Mouse (Mus musculus): ENCODE measurements at regions not wholly inside any gene's neighbourhood (a gene's known extent, or its start where the extent isn't known, plus 50 kb on each side); places are given as distances from the start of the nearest gene placed in this dataset.

- H3K4me1 ChIP-seq (replicated peaks) = peaks cover 40% of the 10 kb centered on the region
- 27% methylated on average over 9 of the region's 9 CpGs for WGBS (ENCODE audit: insufficient replicate concordance)
- no peak overlapping the region for H3K9ac ChIP-seq
- H3K27ac ChIP-seq (replicated peaks) = peak overlapping the region; percentile 26; the same call in 1 of the 2 replicates
- no peaks in the 10 kb centered on the region for H3K27me3 ChIP-seq
- H3K4me2 ChIP-seq = 0 out of 2 replicates have a peak overlapping the region, but pooled peaks have one; percentile 4
- no peak overlapping the region for H3K4me3 ChIP-seq (replicated peaks)
- H3K9me3 ChIP-seq (replicated peaks) = no peaks in the 10 kb centered on the region
- ATAC-seq (ENCODE audit: insufficient read depth) = peak; percentile 54
- 0 out of 2 replicates have a peak, but pooled peaks cover 4% of the 10 kb centered on the region for H3K36me3 ChIP-seq (replicated peaks)
Observed at GRCm38 (mm10) chr15:62105483-62105882, 1182.7 kb upstream of the A1bg start.

GRCm38 (mm10) chr15:62104653-62105052, 1181.8 kb upstream of the A1bg start:
- WGBS (ENCODE audit: insufficient replicate concordance) = 31% methylated on average over 7 of the region's 7 CpGs
- H3K36me3 ChIP-seq (replicated peaks) = 0 out of 2 replicates have a peak, but pooled peaks cover 4% of the 10 kb centered on the region
- H3K9ac ChIP-seq = 0 out of 2 replicates have a peak overlapping the region, but pooled peaks have one; percentile 8
- H3K4me3 ChIP-seq (replicated peaks) = no peak overlapping the region
- H3K27ac ChIP-seq (replicated peaks) = 0 out of 2 replicates have a peak overlapping the region, but pooled peaks have one; percentile 26
- H3K4me2 ChIP-seq = peak overlapping the region; percentile 4; the same call in 1 of the 2 replicates
- ATAC-seq (ENCODE audit: insufficient read depth) = no peak
- no peaks in the 10 kb centered on the region for H3K9me3 ChIP-seq (replicated peaks)
- peaks cover 41% of the 10 kb centered on the region for H3K4me1 ChIP-seq (replicated peaks)
- no peaks in the 10 kb centered on the region for H3K27me3 ChIP-seq

- Histone ChIP-seq H3K4me3 (replicated peaks) (no peak overlapping the region), H3K4me1 (replicated peaks) (peaks cover 41% of the 10 kb centered on the region), H3K27ac (replicated peaks) (0 out of 2 replicates have a peak overlapping the region, but pooled peaks have one; percentile 45), H3K27me3 (no peaks in the 10 kb centered on the region), H3K9ac (no peak overlapping the region), H3K36me3 (replicated peaks) (0 out of 2 replicates have a peak, but pooled peaks cover 4% of the 10 kb centered on the region), H3K9me3 (replicated peaks) (no peaks in the 10 kb centered on the region), H3K4me2 (peak overlapping the region; percentile 27)
- peak; percentile 65 for ATAC-seq (ENCODE audit: insufficient read depth)
- WGBS (ENCODE audit: insufficient replicate concordance) = 51% methylated on average over 6 of the region's 6 CpGs
Observed at GRCm38 (mm10) chr15:62099683-62100082, 1176.9 kb upstream of the A1bg start.

- 0 out of 2 replicates have a peak, but pooled peaks cover 4% of the 10 kb centered on the region for H3K36me3 ChIP-seq (replicated peaks)
- no peak overlapping the region for H3K4me3 ChIP-seq (replicated peaks)
- H3K4me1 ChIP-seq (replicated peaks) = peaks cover 37% of the 10 kb centered on the region
- H3K9me3 ChIP-seq (replicated peaks) = no peaks in the 10 kb centered on the region
- peak; percentile 83 for ATAC-seq (ENCODE audit: insufficient read depth)
- H3K27me3 ChIP-seq = no peaks in the 10 kb centered on the region
- H3K9ac ChIP-seq = no peak overlapping the region
- 25% methylated on average over 16 of the region's 16 CpGs for WGBS (ENCODE audit: insufficient replicate concordance)
- H3K27ac ChIP-seq (replicated peaks) = peak overlapping the region; percentile 38
- peak overlapping the region; percentile 27 for H3K4me2 ChIP-seq
Observed at GRCm38 (mm10) chr15:62098791-62099660, 1176.2 kb upstream of the A1bg start.

GRCm38 (mm10) chr15:62096778-62097177, 1174.0 kb upstream of the A1bg start:
- peaks cover 48% of the 10 kb centered on the region for H3K4me1 ChIP-seq (replicated peaks)
- no peaks in the 10 kb centered on the region for H3K9me3 ChIP-seq (replicated peaks)
- H3K36me3 ChIP-seq (replicated peaks) = no peaks in the 10 kb centered on the region
- ATAC-seq (ENCODE audit: insufficient read depth) = no peak
- H3K4me3 ChIP-seq (replicated peaks) = no peak overlapping the region
- no peak overlapping the region for H3K4me2 ChIP-seq
- WGBS (ENCODE audit: insufficient replicate concordance) = 73% methylated on average over 7 of the region's 7 CpGs
- no peak overlapping the region for H3K27ac ChIP-seq (replicated peaks)
- no peak overlapping the region for H3K9ac ChIP-seq
- H3K27me3 ChIP-seq = no peaks in the 10 kb centered on the region

GRCm38 (mm10) chr15:62095198-62095597, 1172.4 kb upstream of the A1bg start:
- H3K4me1 ChIP-seq (replicated peaks) = peaks cover 56% of the 10 kb centered on the region
- no peak for ATAC-seq (ENCODE audit: insufficient read depth)
- WGBS (ENCODE audit: insufficient replicate concordance) = 67% methylated on average over 3 of the region's 3 CpGs

GRCm38 (mm10) chr15:62093672-62094071, 1170.9 kb upstream of the A1bg start:
- no peaks in the 10 kb centered on the region for H3K36me3 ChIP-seq (replicated peaks)
- no peak for ATAC-seq (ENCODE audit: insufficient read depth)
- H3K4me3 ChIP-seq (replicated peaks) = no peak overlapping the region
- no peaks in the 10 kb centered on the region for H3K27me3 ChIP-seq
- H3K9me3 ChIP-seq (replicated peaks) = no peaks in the 10 kb centered on the region
- WGBS (ENCODE audit: insufficient replicate concordance) = 76% methylated on average over 4 of the region's 4 CpGs
- H3K27ac ChIP-seq (replicated peaks) = no peak overlapping the region
- H3K4me1 ChIP-seq (replicated peaks) = peaks cover 41% of the 10 kb centered on the region
- H3K9ac ChIP-seq = no peak overlapping the region
- H3K4me2 ChIP-seq = no peak overlapping the region

More at GRCm38 (mm10) chr15:62095198-62095597, 1172.4 kb upstream of the A1bg start:
- no peak overlapping the region for H3K27ac ChIP-seq (replicated peaks)
- no peaks in the 10 kb centered on the region for H3K9me3 ChIP-seq (replicated peaks)
- no peaks in the 10 kb centered on the region for H3K36me3 ChIP-seq (replicated peaks)
- no peaks in the 10 kb centered on the region for H3K27me3 ChIP-seq
- H3K9ac ChIP-seq = no peak overlapping the region
- H3K4me2 ChIP-seq = no peak overlapping the region
- H3K4me3 ChIP-seq (replicated peaks) = no peak overlapping the region

- no peaks in the 10 kb centered on the region for H3K9me3 ChIP-seq (replicated peaks)
- peak; percentile 31; the same call in 1 of the 2 replicates for ATAC-seq (ENCODE audit: insufficient read depth)
- H3K27me3 ChIP-seq = no peaks in the 10 kb centered on the region
- WGBS (ENCODE audit: insufficient replicate concordance) = 28% methylated on average over 5 of the region's 5 CpGs
- no peak overlapping the region for H3K4me3 ChIP-seq (replicated peaks)
- H3K36me3 ChIP-seq (replicated peaks) = no peaks in the 10 kb centered on the region
- peaks cover 32% of the 10 kb centered on the region for H3K4me1 ChIP-seq (replicated peaks)
- H3K9ac ChIP-seq = no peak overlapping the region
- H3K27ac ChIP-seq (replicated peaks) = no peak overlapping the region
- H3K4me2 ChIP-seq = no peak overlapping the region
Observed at GRCm38 (mm10) chr15:62092671-62093185, 1169.9 kb upstream of the A1bg start.

- no peak for ATAC-seq (ENCODE audit: insufficient read depth)
- H3K9me3 ChIP-seq (replicated peaks) = no peaks in the 10 kb centered on the region
- H3K27ac ChIP-seq (replicated peaks) = 0 out of 2 replicates have a peak overlapping the region, but pooled peaks have one; percentile 1
- no peak overlapping the region for H3K9ac ChIP-seq
- no peaks in the 10 kb centered on the region for H3K27me3 ChIP-seq
- no peaks in the 10 kb centered on the region for H3K36me3 ChIP-seq (replicated peaks)
- 39% methylated on average over 12 of the region's 12 CpGs for WGBS (ENCODE audit: insufficient replicate concordance)
- H3K4me3 ChIP-seq (replicated peaks) = no peak overlapping the region
- H3K4me1 ChIP-seq (replicated peaks) = peaks cover 32% of the 10 kb centered on the region
- no peak overlapping the region for H3K4me2 ChIP-seq
Observed at GRCm38 (mm10) chr15:62091746-62092659, 1169.2 kb upstream of the A1bg start.

GRCm38 (mm10) chr15:62091144-62091543, 1168.3 kb upstream of the A1bg start:
- no peak for ATAC-seq (ENCODE audit: insufficient read depth)
- Histone ChIP-seq H3K36me3 (replicated peaks) (no peaks in the 10 kb centered on the region), H3K9ac (no peak overlapping the region), H3K4me3 (replicated peaks) (no peak overlapping the region), H3K9me3 (replicated peaks) (no peaks in the 10 kb centered on the region), H3K27ac (replicated peaks) (no peak overlapping the region), H3K4me1 (replicated peaks) (peaks cover 26% of the 10 kb centered on the region), H3K4me2 (no peak overlapping the region), H3K27me3 (no peaks in the 10 kb centered on the region)
- 68% methylated on average over 5 of the region's 5 CpGs for WGBS (ENCODE audit: insufficient replicate concordance)
